Mouse (Mus musculus) heart, adult 2 months (tissue): Measurements from ENCODE around the gene Hmgcr. TPM values are rescaled to one million over a fixed set of nuclear protein-coding genes. Genes with fewer than 3 reads are reported as not detected.
"Not testable (repeated sequence)": the region's sequence is repeated elsewhere in the genome, so short reads cannot be mapped to it uniquely, and the experiment has no call there.

Experiments
- DNase-seq, 2 experiments: peaks; one replicate each; pipeline ENCODE4 v3.0.0; 2021
- H3K27ac ChIP-seq: fragments of 200-600 bp; 2 replicates; pipeline ENCODE4 v1.8.1; 2022
- H3K27me3 ChIP-seq: fragments of 200-500 bp; 2 replicates; pipeline ENCODE4 v1.6.1; 2012; ENCODE audit warnings: mild to moderate bottlenecking, low read length, inconsistent platforms, mixed read lengths; ENCODE audit not compliant: control insufficient read depth, insufficient read depth
- H3K36me3 ChIP-seq: fragments of 200-500 bp; 2 replicates; pipeline ENCODE4 v1.6.1; 2012; ENCODE audit warnings: low read length, inconsistent platforms; ENCODE audit not compliant: control insufficient read depth, insufficient read depth
- H3K4me1 ChIP-seq: fragments of 200-500 bp; 2 replicates; pipeline ENCODE4 v1.6.1; 2011; ENCODE audit warnings: low read length; ENCODE audit not compliant: control insufficient read depth, insufficient read depth
- H3K4me3 ChIP-seq: fragments of 200-600 bp; 2 replicates; pipeline ENCODE4 v1.8.1; 2022
- H3K79me2 ChIP-seq: fragments of 200-500 bp; replicated peaks from 2 replicates; pipeline ENCODE4 v1.6.1; 2012; ENCODE audit warnings: mild to moderate bottlenecking, inconsistent platforms, low read length, moderate library complexity, mixed read lengths; ENCODE audit not compliant: control insufficient read depth, insufficient read depth
- H3K9ac ChIP-seq: fragments of 200-500 bp; 2 replicates; pipeline ENCODE4 v1.6.1; 2012; ENCODE audit warnings: low read depth, mild to moderate bottlenecking, control low read depth, inconsistent platforms, low read length, mixed read lengths
- CTCF ChIP-seq: fragments of 200-600 bp; IDR thresholded peaks from 2 replicates; pipeline ENCODE4 v1.8.1; 2022; ENCODE audit warnings: antibody characterized with exemption, mild to moderate bottlenecking, moderate library complexity
- EP300 ChIP-seq: fragments of 200-500 bp; IDR thresholded peaks from 2 replicates; pipeline ENCODE4 v1.6.1; 2011; ENCODE audit warnings: low read depth, low read length, control low read depth; ENCODE audit not compliant: insufficient read depth
- POLR2A ChIP-seq: fragments of 200-500 bp; IDR thresholded peaks from 2 replicates; pipeline ENCODE4 v1.6.1; 2011; ENCODE audit warnings: mild to moderate bottlenecking, low read depth, low read length, control low read depth; ENCODE audit not compliant: insufficient read depth
- WGBS: fragments of 180-500 bp; shearing (Covaris S2); methylation state at CpG from one replicate; pipeline ENCODE4 v1.1.7; 2018; 5-methylcytosine and 5-hydroxymethylcytosine counted together
- intact Hi-C: fragments of 180-260 bp; cut with DNase I; formaldehyde crosslinking; loops from one replicate; pipeline ENCODE4 v1.15.1; 2025
- polyA plus RNA-seq: library from polyadenylated mRNA; depleted of rRNA; stranded (reverse); fragments of >200 nt; gene quantifications from 2 replicates; pipeline ENCODE4 v1.2.3, GENCODE M21; 2012
- total RNA-seq, 2 experiments: library from RNA; stranded (reverse); gene quantifications; 2 replicates each; pipeline ENCODE4 v1.2.3; 2021

The Hmgcr gene
- total and polyA plus RNA-seq, 3 experiments: 2.7 to 10.0 (median 8.4) TPM

DNA sequence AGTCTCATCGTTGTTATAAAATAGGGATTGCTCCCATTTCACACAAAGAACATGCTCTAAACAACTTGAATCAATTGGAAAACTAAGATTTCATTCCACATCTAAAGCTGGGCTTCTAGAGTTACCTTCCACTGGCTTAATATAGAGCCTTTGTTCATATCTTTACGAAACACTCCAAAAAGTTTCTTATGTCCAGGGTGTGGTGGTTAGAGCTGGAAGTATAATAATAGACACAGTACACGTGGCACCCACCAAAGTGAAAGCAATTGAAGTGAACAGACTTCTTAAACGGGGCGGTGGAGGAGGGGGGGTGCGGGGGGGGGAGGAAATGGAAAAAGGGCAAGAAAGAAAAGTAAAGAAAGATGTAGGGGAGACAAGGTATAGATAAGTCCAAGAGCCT, 1.5 kb upstream of the Hmgcr start:
- peaks cover 2% of the 10 kb centered on the region; the same call in 1 of the 2 replicates for H3K79me2 ChIP-seq
- DNase-seq: no peak
- no peaks in the 10 kb centered on the region; the same call in 1 of the 2 replicates for H3K36me3 ChIP-seq
- TF ChIP-seq POLR2A: no peak
- TF ChIP-seq EP300: no peak
- no peak for TF ChIP-seq CTCF
- 52% methylated on average over 6 of the region's 6 CpGs for WGBS
- no peaks in the 10 kb centered on the region for H3K4me1 ChIP-seq
- no peaks in the 10 kb centered on the region for H3K27me3 ChIP-seq
- H3K4me3 ChIP-seq: no peak overlapping the region
- no peak overlapping the region for H3K9ac ChIP-seq
- no peak overlapping the region for H3K27ac ChIP-seq
- intact Hi-C loops: loop anchor here (10.0 kb wide), 1 partner anchor 137 kb away; no protein-coding TSS in a partner anchor

DNA sequence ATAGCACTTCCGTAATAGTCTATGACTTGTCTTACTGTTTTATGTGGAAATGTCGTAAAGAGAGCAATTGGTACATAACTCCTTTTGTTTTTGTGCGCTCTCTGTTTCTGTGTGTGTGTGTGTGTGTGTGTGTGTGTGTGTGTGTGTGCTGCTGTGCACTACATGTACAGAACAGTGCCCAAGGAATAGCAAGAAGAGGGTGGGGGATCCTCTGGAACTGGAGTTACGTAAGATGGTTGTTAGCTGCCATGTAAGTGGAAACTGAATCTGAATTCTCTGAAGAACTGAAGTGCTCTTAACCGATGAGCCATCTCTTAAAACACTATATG, 1.1 kb upstream of the Hmgcr start:
- Histone ChIP-seq H3K9ac (no peak overlapping the region), H3K27me3 (no peaks in the 10 kb centered on the region), H3K4me3 (no peak overlapping the region), H3K79me2 (peaks cover 2% of the 10 kb centered on the region; the same call in 1 of the 2 replicates), H3K4me1 (no peaks in the 10 kb centered on the region), H3K27ac (no peak overlapping the region), H3K36me3 (no peaks in the 10 kb centered on the region; the same call in 1 of the 2 replicates)
- 95% methylated on average over 5 of the region's 5 CpGs for WGBS
- intact Hi-C loops: loop anchor here (10.0 kb wide), 1 partner anchor 137 kb away; no protein-coding TSS in a partner anchor
- no peak for DNase-seq
- no peak for TF ChIP-seq CTCF
- no peak for TF ChIP-seq POLR2A

DNA sequence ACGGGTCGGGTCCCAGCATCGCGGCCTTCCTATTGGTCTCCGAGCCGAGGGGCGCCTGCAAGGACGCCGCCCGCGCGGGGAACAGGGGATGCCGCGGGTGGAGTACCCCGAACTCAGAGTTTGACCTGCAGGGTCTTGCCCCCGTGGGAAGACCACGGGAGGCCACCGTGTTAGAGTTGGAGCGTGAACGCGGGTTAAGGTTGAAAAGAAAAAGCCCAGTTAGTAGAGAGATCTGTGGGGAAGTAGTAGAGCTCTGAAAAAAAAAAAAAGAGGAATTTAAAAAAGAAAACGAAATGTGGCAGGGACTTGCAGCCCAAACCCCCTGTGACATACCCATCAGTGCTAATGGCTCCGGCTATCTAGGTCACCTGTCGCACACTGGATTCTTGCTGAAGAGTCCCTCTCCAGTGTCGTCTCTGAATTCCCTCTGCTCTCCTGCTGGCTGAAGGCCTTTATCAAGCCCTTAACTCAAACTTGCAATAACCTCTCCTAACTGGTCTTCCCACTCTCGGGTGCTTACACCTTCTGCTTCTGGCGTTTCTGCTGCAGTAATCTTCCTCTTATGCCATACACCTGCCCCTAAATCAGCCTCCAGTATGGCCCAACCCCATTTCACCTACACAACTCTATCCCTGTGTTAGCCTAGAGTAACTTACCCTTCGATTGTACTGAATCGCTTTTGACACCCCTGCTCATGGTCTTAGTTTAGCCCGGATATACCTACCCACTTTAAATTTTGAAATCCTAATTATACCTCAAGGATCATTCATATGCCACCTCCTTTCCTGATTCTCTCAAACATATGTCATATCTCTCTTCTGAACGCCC, 556 bp upstream of the Hmgcr start:
- Histone ChIP-seq H3K36me3 (no peaks in the 10 kb centered on the region; the same call in 1 of the 2 replicates), H3K79me2 (peaks cover 2% of the 10 kb centered on the region; the same call in 1 of the 2 replicates), H3K4me3 (peak overlapping the region; percentile 80), H3K9ac (peak overlapping the region; percentile 42), H3K4me1 (no peaks in the 10 kb centered on the region), H3K27me3 (no peaks in the 10 kb centered on the region), H3K27ac (peak overlapping the region; percentile 80)
- TF ChIP-seq POLR2A (no peak; the same call in 1 of the 2 replicates), CTCF (0 out of 2 replicates have a peak, but pooled peaks have one; percentile 18), EP300 (no peak)
- WGBS: 14% methylated on average over 31 of the region's 31 CpGs
- peak in 1 of 2 experiments; percentile 4 for DNase-seq
- intact Hi-C loops: loop anchor here (10.0 kb wide), 1 partner anchor 136 kb away; no protein-coding TSS in a partner anchor

DNA sequence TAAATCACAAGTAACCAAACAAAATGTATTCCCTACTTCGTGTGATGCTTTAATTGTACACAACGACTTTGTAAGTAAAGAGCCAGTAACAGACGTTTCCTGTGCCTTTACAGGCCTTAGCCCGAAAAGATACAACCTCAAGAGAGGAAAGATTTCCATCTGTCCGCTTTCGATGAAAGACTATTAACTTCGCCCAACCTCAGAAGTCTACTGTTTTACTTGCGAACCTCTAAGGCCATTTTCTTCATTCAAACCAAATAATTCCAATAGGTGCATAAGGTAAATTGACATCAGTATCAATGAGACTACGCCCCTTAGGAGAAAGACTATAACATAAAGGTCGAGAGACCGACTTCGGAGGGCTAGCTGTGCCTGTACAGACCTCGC, 724 bp downstream of the Hmgcr start:
- H3K27ac ChIP-seq: peak overlapping the region; percentile 82; the same call in 1 of the 2 replicates
- 4% methylated on average over 13 of the region's 13 CpGs for WGBS

DNA sequence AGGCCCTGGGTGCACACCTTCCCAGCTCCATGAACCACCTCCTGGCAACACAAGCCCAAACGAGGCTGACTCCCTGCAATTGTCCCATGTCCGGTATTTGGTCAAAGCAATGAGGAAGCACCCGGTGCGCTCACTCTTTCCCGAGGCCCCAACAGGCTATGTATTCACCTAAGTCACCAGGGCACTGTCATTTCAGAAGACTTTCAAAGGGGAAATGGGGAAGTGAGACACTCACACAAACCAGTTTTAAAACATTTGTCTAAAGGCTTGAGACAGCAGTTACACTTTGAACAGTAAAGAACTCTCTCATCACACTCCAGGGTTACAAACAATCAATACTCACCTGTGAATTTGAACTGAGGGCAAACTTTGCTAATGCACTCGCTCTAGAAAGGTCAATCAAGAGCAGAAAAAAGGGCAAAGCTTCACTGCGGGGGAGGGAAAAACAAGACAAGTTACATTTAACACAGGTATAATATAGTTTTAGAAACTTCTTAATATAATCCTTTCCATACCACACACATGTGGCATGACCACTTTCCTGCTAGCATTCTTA, 6.2 kb downstream of the Hmgcr start:
- Histone ChIP-seq H3K9ac (no peak overlapping the region), H3K27me3 (no peaks in the 10 kb centered on the region), H3K4me3 (no peak overlapping the region), H3K4me1 (no peaks in the 10 kb centered on the region), H3K79me2 (peaks cover 2% of the 10 kb centered on the region; the same call in 1 of the 2 replicates), H3K27ac (no peak overlapping the region), H3K36me3 (peaks cover 5% of the 10 kb centered on the region; the same call in 1 of the 2 replicates)
- 92% methylated on average over 7 of the region's 7 CpGs for WGBS
- intact Hi-C loops: no loop called here
- DNase-seq: no peak
- no peak for TF ChIP-seq POLR2A
- no peak for TF ChIP-seq CTCF
- no peak for TF ChIP-seq EP300

More for the DNA sequence above, 724 bp downstream of the Hmgcr start:
- Histone ChIP-seq H3K4me1 (no peaks in the 10 kb centered on the region), H3K79me2 (peaks cover 2% of the 10 kb centered on the region; the same call in 1 of the 2 replicates), H3K27me3 (no peaks in the 10 kb centered on the region), H3K9ac (peak overlapping the region; percentile 94), H3K36me3 (no peaks in the 10 kb centered on the region; the same call in 1 of the 2 replicates), H3K4me3 (peak overlapping the region; percentile 80)
- no peak for DNase-seq
- TF ChIP-seq CTCF (no peak), EP300 (no peak), POLR2A (no peak)
- intact Hi-C loops: loop anchor here (10.0 kb wide), 1 partner anchor 135 kb away; no protein-coding TSS in a partner anchor

DNA sequence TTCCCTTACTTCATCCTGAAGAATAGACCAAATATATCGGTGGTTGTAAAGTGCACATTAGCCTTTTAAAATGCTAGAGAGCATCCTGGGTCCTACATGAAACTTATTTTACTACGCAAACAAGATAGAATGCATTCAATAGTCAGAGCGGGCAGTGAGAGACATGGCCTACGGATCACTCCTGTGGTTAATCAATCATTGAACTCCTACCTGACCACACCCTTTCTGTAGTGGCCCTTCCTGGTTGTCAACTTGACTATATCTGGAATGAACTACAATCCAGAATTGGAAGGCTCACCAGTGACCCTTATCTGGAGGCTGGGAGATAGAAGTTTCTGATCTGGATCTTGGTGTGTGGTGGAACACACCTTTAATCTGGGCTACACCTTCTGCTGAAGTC, 7.6 kb downstream of the Hmgcr start:
- H3K4me1 ChIP-seq, H3K36me3 ChIP-seq, H3K79me2 ChIP-seq, intact Hi-C loops, H3K4me3 ChIP-seq, H3K27ac ChIP-seq, H3K9ac ChIP-seq, H3K27me3 ChIP-seq, DNase-seq: not testable (repeated sequence)
- WGBS: 93% methylated on average over 4 of the region's 4 CpGs
